Mouse (Mus musculus): ENCODE results near the gene Bptf. TPM values are rescaled to one million over a fixed set of nuclear protein-coding genes. Genes with fewer than 3 reads are reported as not detected.

Gene Bptf
- polyA plus RNA-seq, 1 experiment: 56.9 TPM

DNA sequence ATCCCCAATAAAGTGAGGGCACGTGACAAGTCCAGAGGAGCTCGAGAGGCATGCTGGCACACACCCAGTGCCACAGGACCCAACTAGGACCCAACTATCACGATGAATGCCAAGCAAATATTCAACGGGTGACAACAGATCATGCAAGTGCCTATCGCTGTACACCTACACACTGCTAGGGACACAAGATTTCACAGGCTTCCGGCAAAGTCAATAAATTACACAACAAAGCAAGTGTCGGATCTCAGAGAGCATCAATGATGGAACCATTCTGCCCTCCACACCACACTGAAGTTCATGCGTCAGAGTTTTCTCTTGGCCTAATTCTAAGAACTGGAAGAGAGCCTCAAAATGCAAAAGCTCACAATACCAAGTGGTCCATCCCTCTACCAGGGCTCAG lies 22.3 kb downstream of the Bptf start:
- Histone ChIP-seq H3K27ac (ENCODE audit: insufficient read depth, low read length) (no peak overlapping the region), H3K4me1 (ENCODE audit: control insufficient read depth, insufficient read depth, low read length) (peaks cover 26% of the 10 kb centered on the region), H3K4me3 (replicated peaks; ENCODE audit: insufficient read depth, low read depth, low read length) (no peak overlapping the region), H3K27me3 (ENCODE audit: control insufficient read depth, insufficient read depth, low read length) (no peaks in the 10 kb centered on the region)
- TF ChIP-seq CTCF (IDR thresholded peaks at IDR 0.05; ENCODE audit: borderline replicate concordance, insufficient read depth, low read depth, low read length) (no peak), POLR2A (IDR thresholded peaks at IDR 0.05; ENCODE audit: borderline replicate concordance, insufficient read depth, low read length) (no peak)
- WGBS: 46% methylated on average over 8 of the region's 8 CpGs
- DNase-seq: no peak

DNA sequence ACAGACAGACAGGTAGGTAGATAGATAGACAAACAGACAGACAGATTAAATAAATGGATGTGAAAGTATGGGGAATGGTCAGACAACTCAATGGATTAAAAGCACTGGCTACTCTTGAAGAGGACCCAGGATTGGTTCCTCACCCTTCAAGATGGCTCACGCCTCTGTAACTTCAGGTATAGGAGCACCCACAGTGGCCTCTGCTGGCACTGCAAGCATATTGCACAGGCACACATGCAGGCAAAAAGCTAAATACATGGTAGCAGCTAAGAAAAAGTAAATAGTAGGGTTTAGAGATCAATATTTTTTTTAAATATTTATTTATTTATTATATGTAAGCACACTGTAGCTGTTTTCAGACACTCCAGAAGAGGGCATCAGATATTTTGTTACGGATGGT lies 23.0 kb downstream of the Bptf start:
- no peak overlapping the region for H3K27ac ChIP-seq (ENCODE audit: insufficient read depth, low read length)
- WGBS: 93% methylated on average over 2 of the region's 2 CpGs

DNA sequence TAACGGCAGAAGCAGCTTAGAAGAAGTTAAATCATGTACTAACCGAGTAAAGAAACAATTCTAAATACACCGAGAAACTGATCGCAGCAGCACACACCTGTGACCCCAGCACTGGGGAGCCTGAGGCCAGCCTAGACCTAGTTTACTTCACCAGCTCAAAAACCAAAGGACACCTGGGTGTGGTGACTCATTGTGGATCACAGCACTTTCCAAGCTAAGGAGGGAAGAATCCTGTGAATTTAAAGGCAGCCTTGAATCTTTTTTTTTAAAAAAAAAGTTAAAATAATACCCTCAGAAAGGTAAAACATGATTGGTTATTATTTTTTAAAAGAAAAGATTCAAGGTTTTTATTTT lies 24.2 kb downstream of the Bptf start:
- WGBS: 61% methylated on average over 4 of the region's 4 CpGs
- Histone ChIP-seq H3K27me3 (ENCODE audit: control insufficient read depth, insufficient read depth, low read length) (no peaks in the 10 kb centered on the region), H3K4me3 (replicated peaks; ENCODE audit: insufficient read depth, low read depth, low read length) (no peak overlapping the region), H3K4me1 (ENCODE audit: control insufficient read depth, insufficient read depth, low read length) (peaks cover 26% of the 10 kb centered on the region), H3K27ac (ENCODE audit: insufficient read depth, low read length) (peak overlapping the region; percentile 38; the same call in 1 of the 2 replicates)
- TF ChIP-seq CTCF (IDR thresholded peaks at IDR 0.05; ENCODE audit: borderline replicate concordance, insufficient read depth, low read depth, low read length): no peak
- TF ChIP-seq POLR2A (IDR thresholded peaks at IDR 0.05; ENCODE audit: borderline replicate concordance, insufficient read depth, low read length): no peak
- DNase-seq: peak in 1 of 2 experiments; percentile 34

More for the DNA sequence above, 23.0 kb downstream of the Bptf start:
- Histone ChIP-seq H3K4me1 (ENCODE audit: control insufficient read depth, insufficient read depth, low read length) (peaks cover 21% of the 10 kb centered on the region), H3K27me3 (ENCODE audit: control insufficient read depth, insufficient read depth, low read length) (no peaks in the 10 kb centered on the region), H3K4me3 (replicated peaks; ENCODE audit: insufficient read depth, low read depth, low read length) (no peak overlapping the region)
- no peak for TF ChIP-seq POLR2A (IDR thresholded peaks at IDR 0.05; ENCODE audit: borderline replicate concordance, insufficient read depth, low read length)
- peak; percentile 40; the same call in 1 of the 2 replicates for TF ChIP-seq CTCF (IDR thresholded peaks at IDR 0.05; ENCODE audit: borderline replicate concordance, insufficient read depth, low read depth, low read length)
- no peak for DNase-seq

DNA sequence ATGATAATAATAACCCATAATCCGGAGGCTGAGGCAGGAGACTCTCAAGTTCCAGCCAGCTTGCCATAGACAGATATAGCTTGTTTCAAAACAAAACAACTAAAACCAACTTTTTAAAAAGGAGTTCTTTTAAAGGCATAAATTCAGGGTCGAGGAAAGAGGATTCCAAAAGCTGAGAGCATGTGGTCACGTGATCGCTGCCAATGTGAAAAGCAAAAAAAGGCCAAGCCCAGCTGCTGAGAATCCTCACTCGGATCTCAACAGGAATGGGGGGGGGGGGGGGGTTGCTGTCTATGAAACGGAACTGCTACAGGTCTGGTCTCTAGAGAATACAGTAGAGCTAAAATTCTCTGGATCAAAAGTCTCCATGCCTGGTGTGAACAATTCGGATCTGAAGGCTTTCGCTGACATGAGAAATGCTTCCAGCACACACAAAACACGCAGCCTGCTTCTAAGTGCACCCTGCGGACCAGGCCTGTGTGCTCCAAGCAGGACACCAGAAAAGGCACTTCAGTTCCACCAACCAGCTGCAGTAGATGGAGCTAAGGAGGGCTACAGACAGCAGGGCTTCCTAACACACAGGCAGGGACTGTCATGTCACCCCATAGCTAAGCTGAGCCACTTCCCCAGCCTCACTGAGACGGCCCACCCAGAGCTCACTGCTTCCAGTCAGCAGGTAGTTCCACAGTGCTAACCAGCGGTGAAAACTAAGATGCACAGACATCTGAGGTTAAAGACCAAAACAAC lies 24.8 kb downstream of the Bptf start:
- no peak overlapping the region for H3K4me3 ChIP-seq (replicated peaks; ENCODE audit: insufficient read depth, low read depth, low read length)
- H3K4me1 ChIP-seq (ENCODE audit: control insufficient read depth, insufficient read depth, low read length): peaks cover 32% of the 10 kb centered on the region
- no peak for TF ChIP-seq CTCF (IDR thresholded peaks at IDR 0.05; ENCODE audit: borderline replicate concordance, insufficient read depth, low read depth, low read length)
- TF ChIP-seq POLR2A (IDR thresholded peaks at IDR 0.05; ENCODE audit: borderline replicate concordance, insufficient read depth, low read length): no peak
- WGBS: 35% methylated on average over 12 of the region's 12 CpGs
- H3K27ac ChIP-seq (ENCODE audit: insufficient read depth, low read length): peak overlapping the region; percentile 38; the same call in 1 of the 2 replicates
- H3K27me3 ChIP-seq (ENCODE audit: control insufficient read depth, insufficient read depth, low read length): no peaks in the 10 kb centered on the region
- no peak for DNase-seq

DNA sequence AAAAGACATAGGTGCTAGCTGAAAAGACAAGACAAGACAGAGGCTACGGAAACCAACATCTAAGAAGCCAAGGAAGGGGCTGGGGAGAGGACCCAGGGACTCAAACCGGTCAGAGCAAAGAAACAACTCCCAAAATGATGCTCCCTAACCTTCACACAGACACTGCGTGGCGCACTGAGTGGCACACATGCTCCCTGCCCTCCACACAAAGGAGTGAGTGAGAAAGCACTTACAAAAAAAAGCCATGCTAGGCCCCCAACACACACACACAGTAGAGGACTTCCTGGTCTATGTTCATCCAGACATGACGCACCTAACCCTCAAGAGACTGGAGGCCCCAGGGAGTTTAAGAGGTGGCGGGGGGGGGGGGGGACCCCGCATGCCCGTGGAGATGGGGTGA lies 25.5 kb downstream of the Bptf start:
- no peaks in the 10 kb centered on the region for H3K27me3 ChIP-seq (ENCODE audit: control insufficient read depth, insufficient read depth, low read length)
- H3K4me3 ChIP-seq (replicated peaks; ENCODE audit: insufficient read depth, low read depth, low read length): no peak overlapping the region
- no peak for DNase-seq
- peaks cover 37% of the 10 kb centered on the region for H3K4me1 ChIP-seq (ENCODE audit: control insufficient read depth, insufficient read depth, low read length)
- TF ChIP-seq POLR2A (IDR thresholded peaks at IDR 0.05; ENCODE audit: borderline replicate concordance, insufficient read depth, low read length): no peak
- TF ChIP-seq CTCF (IDR thresholded peaks at IDR 0.05; ENCODE audit: borderline replicate concordance, insufficient read depth, low read depth, low read length): no peak
- 88% methylated on average over 8 of the region's 8 CpGs for WGBS
- no peak overlapping the region for H3K27ac ChIP-seq (ENCODE audit: insufficient read depth, low read length)

DNA sequence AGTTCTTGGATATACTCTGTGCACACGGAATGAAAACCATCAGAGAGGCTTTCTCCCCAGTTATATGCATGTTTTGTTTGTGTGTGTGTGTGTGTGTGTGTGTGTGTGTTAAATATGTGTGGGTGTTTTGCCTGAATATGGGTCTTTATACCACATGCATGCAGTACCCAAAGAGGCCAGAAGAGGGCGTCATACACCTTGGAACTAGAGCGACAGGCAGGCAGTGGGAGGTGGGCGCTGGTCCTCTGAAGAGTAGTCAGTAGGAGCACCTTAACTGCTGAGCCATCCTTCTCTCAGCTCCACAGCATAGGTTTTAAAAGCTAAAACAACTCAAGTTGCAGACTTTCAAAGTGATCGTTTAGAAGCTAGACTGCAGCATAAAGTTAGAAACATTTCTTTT lies 26.7 kb downstream of the Bptf start:
- Histone ChIP-seq H3K27me3 (ENCODE audit: control insufficient read depth, insufficient read depth, low read length) (no peaks in the 10 kb centered on the region), H3K4me3 (replicated peaks; ENCODE audit: insufficient read depth, low read depth, low read length) (no peak overlapping the region), H3K27ac (ENCODE audit: insufficient read depth, low read length) (no peak overlapping the region), H3K4me1 (ENCODE audit: control insufficient read depth, insufficient read depth, low read length) (peaks cover 39% of the 10 kb centered on the region)
- WGBS: 50% methylated on average over 5 of the region's 5 CpGs
- TF ChIP-seq CTCF (IDR thresholded peaks at IDR 0.05; ENCODE audit: borderline replicate concordance, insufficient read depth, low read depth, low read length): peak; percentile 82
- no peak for TF ChIP-seq POLR2A (IDR thresholded peaks at IDR 0.05; ENCODE audit: borderline replicate concordance, insufficient read depth, low read length)
- peak; percentile 48 to 64 for DNase-seq

DNA sequence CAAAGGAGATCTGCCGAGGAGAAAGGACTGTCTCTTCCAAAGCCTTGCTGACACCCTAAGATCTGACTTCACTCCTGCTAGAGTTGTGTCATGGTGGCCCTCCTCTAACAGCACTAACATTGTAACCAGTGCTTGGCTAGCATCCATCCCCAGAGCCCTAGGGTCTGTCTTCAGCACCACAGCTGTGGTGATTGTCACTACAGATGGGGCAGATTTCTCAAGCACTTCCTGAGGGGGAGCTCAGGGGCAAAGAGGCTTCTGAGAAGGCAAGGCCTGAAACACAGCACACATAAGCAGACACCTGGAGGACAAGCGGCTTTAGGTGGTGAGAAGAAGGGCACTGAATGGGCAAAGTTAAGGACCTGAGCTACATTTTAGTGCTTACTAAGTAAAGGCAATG lies 28.2 kb downstream of the Bptf start:
- DNase-seq: no peak
- Histone ChIP-seq H3K4me3 (replicated peaks; ENCODE audit: insufficient read depth, low read depth, low read length) (no peak overlapping the region), H3K27me3 (ENCODE audit: control insufficient read depth, insufficient read depth, low read length) (no peaks in the 10 kb centered on the region), H3K27ac (ENCODE audit: insufficient read depth, low read length) (no peak overlapping the region; the same call in 1 of the 2 replicates), H3K4me1 (ENCODE audit: control insufficient read depth, insufficient read depth, low read length) (peaks cover 38% of the 10 kb centered on the region)
- no peak for TF ChIP-seq POLR2A (IDR thresholded peaks at IDR 0.05; ENCODE audit: borderline replicate concordance, insufficient read depth, low read length)
- TF ChIP-seq CTCF (IDR thresholded peaks at IDR 0.05; ENCODE audit: borderline replicate concordance, insufficient read depth, low read depth, low read length): no peak
- 68% methylated on average over 2 of the region's 2 CpGs for WGBS

DNA sequence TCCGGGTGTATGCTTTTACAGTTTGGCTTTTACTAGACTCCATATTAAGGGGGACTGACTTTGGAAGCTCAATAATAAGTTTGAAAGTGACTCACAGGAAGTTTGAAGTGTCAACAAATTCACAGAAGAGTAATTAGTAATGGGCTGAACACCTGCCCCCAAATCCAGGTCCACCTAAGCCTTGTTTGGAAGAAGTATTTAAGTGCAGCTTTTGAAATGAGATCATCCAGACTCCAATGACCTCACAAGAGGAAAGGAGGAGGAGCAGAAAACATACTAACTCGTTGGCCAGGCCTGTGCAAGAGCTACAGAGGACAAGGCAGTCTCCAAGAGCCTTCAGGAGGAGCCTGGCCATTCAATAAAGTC lies 28.7 kb downstream of the Bptf start:
- WGBS: 48% methylated on average over 2 of the region's 2 CpGs
- H3K4me3 ChIP-seq (replicated peaks; ENCODE audit: insufficient read depth, low read depth, low read length): no peak overlapping the region
- no peaks in the 10 kb centered on the region for H3K27me3 ChIP-seq (ENCODE audit: control insufficient read depth, insufficient read depth, low read length)
- H3K4me1 ChIP-seq (ENCODE audit: control insufficient read depth, insufficient read depth, low read length): peaks cover 38% of the 10 kb centered on the region
- H3K27ac ChIP-seq (ENCODE audit: insufficient read depth, low read length): no peak overlapping the region; the same call in 1 of the 2 replicates
- no peak for DNase-seq
- TF ChIP-seq CTCF (IDR thresholded peaks at IDR 0.05; ENCODE audit: borderline replicate concordance, insufficient read depth, low read depth, low read length) (no peak), POLR2A (IDR thresholded peaks at IDR 0.05; ENCODE audit: borderline replicate concordance, insufficient read depth, low read length) (no peak)

Data from cerebellum, adult 2 months (tissue).